Mouse (Mus musculus) forebrain, embryonic 12.5 days (tissue): ENCODE results near the gene Ptpn14. TPM values are rescaled to one million over a fixed set of nuclear protein-coding genes. Genes with fewer than 3 reads are reported as not detected.

Source experiments
- ATAC-seq: fragments of 200-750 bp; cut with Nextera tagmentation; 2 replicates; pipeline ENCODE4 v1.8.0; 2017; ENCODE audit warnings: moderate TSS enrichment; ENCODE audit not compliant: low FRiP score
- H3K27ac ChIP-seq: fragments of 300-500 bp; sonication (generic); 2 replicates; pipeline ENCODE4 v1.5.1; 2016; ENCODE audit warnings: mild to moderate bottlenecking
- H3K27me3 ChIP-seq: fragments of 300-500 bp; sonication (generic); 2 replicates; pipeline ENCODE4 v1.6.1; 2016; ENCODE audit warnings: mild to moderate bottlenecking
- H3K36me3 ChIP-seq: fragments of 300-500 bp; sonication (generic); replicated peaks from 2 replicates; pipeline ENCODE4 v1.6.1; 2016; ENCODE audit warnings: mild to moderate bottlenecking
- H3K4me1 ChIP-seq: fragments of 300-500 bp; sonication (generic); 2 replicates; pipeline ENCODE4 v1.6.1; 2016
- H3K4me2 ChIP-seq: fragments of 300-500 bp; sonication (generic); 2 replicates; pipeline ENCODE4 v1.6.1; 2016; ENCODE audit warnings: mild to moderate bottlenecking, moderate library complexity
- H3K4me3 ChIP-seq: fragments of 300-500 bp; sonication (generic); replicated peaks from 2 replicates; pipeline ENCODE4 v1.5.1; 2016; ENCODE audit warnings: mild to moderate bottlenecking
- H3K9ac ChIP-seq: fragments of 300-500 bp; sonication (generic); 2 replicates; pipeline ENCODE4 v1.6.1; 2016; ENCODE audit warnings: mild to moderate bottlenecking
- H3K9me3 ChIP-seq: fragments of 300-500 bp; sonication (generic); 2 replicates; pipeline ENCODE4 v1.6.1; 2016
- WGBS: fragments of 180-500 bp; shearing (Covaris S2); methylation state at CpG from one replicate; pipeline ENCODE4 v1.1.7; 2016; 5-methylcytosine and 5-hydroxymethylcytosine counted together
- polyA plus RNA-seq: library from polyadenylated mRNA; unstranded; fragments of >200 nt; fragmentation: Nextera tagmentation; extraction: Ambion mirVana; gene quantifications from 2 replicates; pipeline ENCODE4 v1.2.1, GENCODE M21; 2016

Gene Ptpn14
- polyA plus RNA-seq, 1 experiment from 2014 or later = 2.8 TPM

DNA sequence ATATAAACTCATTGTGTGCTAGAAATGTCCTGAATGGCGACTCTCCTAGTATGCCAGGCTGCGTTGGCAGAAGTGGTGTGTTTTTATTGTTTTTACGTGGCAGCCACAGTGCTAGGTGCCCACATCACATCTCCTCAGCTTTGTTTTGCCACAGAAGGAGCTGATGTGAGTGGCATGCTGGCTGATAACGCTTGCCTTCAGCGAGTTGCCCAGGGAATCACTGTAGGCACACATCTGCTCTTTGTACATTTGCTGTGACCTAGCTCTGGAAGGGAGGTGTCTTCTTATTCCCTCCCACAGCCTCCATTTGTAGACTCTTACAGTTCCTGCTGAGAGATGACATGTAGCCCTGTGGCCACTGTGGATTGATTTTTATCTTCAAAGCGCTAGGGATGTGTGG, 24.2 kb downstream of the Ptpn14 start:
- no peak overlapping the region for H3K27ac ChIP-seq
- no peak overlapping the region for H3K9ac ChIP-seq
- 85% methylated on average over 6 of the region's 6 CpGs for WGBS
- H3K27me3 ChIP-seq = no peaks in the 10 kb centered on the region
- no peaks in the 10 kb centered on the region for H3K9me3 ChIP-seq
- H3K4me3 ChIP-seq = no peak overlapping the region
- ATAC-seq = no peak
- H3K36me3 ChIP-seq = no peaks in the 10 kb centered on the region
- H3K4me2 ChIP-seq = no peak overlapping the region
- peaks cover 3% of the 10 kb centered on the region for H3K4me1 ChIP-seq

DNA sequence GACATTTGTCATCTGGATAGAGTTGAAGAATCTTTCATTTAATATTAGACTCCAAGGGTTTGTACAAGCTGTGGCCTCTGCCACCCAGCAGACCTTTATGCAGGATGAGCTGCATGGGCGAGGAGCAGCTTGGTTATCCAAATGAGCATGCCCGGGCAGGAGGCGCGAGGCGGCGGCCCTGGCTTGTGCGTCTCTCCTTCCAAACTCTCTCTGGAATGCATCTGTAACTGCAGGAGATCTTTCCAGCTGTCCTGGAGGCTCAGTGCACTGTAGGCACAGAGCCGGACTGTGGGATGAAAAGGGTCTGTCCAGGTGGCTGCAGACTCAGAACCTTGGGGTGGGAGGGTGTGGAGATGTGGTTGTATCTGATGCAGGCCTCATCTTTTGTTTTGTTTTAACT, 27.0 kb downstream of the Ptpn14 start:
- H3K27ac ChIP-seq = no peak overlapping the region
- H3K27me3 ChIP-seq = no peaks in the 10 kb centered on the region
- H3K9ac ChIP-seq = no peak overlapping the region
- H3K4me3 ChIP-seq = no peak overlapping the region
- no peaks in the 10 kb centered on the region for H3K36me3 ChIP-seq
- no peaks in the 10 kb centered on the region for H3K9me3 ChIP-seq
- ATAC-seq = no peak
- peaks cover 6% of the 10 kb centered on the region for H3K4me1 ChIP-seq
- H3K4me2 ChIP-seq = no peak overlapping the region
- 51% methylated on average over 8 of the region's 8 CpGs for WGBS

DNA sequence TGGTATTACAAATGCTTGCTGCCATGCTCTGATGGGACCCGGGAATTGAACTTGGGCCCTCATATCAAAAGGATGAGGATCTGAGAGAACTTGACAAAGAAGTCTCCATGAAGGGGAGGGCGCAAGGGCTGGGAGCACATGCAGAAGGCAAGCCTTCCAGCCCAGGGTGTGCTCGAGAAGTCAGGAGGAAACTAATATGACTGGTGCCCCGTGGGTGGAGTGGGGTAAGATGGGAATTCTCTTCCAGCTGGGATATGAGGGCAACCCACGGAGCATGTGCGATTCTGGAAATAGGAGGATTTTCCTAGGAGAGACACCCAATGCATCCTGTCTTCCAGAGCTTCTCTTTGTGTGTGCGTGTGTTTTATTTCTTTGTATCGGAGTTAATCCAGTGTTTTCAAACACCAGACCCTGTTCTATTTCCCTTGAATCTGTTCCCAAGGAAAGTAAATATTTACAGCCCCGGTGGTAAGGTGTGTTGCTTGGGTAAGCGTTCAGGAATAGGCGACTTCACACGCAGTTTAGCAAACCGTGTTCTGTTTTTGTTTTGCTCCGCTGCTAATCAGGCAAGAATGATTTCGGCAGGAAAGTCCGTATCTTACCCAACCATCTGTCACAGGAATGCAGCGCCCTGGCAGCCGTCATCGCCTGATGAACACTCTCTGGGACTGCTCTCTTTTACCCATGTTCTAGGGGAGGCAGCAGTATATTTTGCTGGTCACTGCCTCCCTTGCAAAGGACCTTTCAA, 28.4 kb downstream of the Ptpn14 start:
- Histone ChIP-seq H3K4me1 (peaks cover 6% of the 10 kb centered on the region), H3K27me3 (no peaks in the 10 kb centered on the region; the same call in 1 of the 2 replicates), H3K27ac (no peak overlapping the region), H3K9me3 (no peaks in the 10 kb centered on the region), H3K4me3 (no peak overlapping the region), H3K4me2 (no peak overlapping the region), H3K9ac (no peak overlapping the region), H3K36me3 (no peaks in the 10 kb centered on the region)
- peak; percentile 51; the same call in 1 of the 2 replicates for ATAC-seq
- 50% methylated on average over 19 of the region's 19 CpGs for WGBS

- ATAC-seq = no peak
- Histone ChIP-seq H3K9me3 (no peaks in the 10 kb centered on the region), H3K27me3 (no peaks in the 10 kb centered on the region; the same call in 1 of the 2 replicates), H3K4me3 (no peak overlapping the region), H3K36me3 (no peaks in the 10 kb centered on the region), H3K9ac (no peak overlapping the region), H3K27ac (no peak overlapping the region), H3K4me1 (peaks cover 6% of the 10 kb centered on the region), H3K4me2 (no peak overlapping the region)
- WGBS = 80% methylated on average over 7 of the region's 7 CpGs
Measured at GRCm38 (mm10) chr1:189757054-189757408, 29.0 kb downstream of the Ptpn14 start.

DNA sequence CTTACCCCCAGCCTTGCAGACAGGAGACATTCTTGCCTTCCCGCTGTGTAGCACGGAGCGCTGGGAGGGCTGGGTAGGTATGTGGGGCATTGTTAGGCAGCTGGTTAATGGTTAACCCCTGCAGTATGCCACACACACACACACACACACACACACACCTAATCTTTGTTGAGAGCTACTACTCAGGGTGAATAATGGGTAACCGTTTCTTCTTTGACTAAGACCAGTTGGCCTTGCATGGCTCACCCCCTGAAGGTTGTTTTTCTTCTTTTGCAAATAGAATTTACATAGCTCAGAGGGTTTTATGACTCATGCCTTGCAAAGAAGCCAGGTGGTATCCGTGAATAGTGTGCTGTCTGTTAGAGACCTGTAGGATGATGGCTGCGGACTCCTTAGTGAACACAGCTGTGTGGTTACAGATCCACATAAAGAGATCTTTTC, 33.5 kb downstream of the Ptpn14 start:
- no peak for ATAC-seq
- H3K4me2 ChIP-seq = no peak overlapping the region
- H3K27me3 ChIP-seq = no peaks in the 10 kb centered on the region; the same call in 1 of the 2 replicates
- no peaks in the 10 kb centered on the region for H3K9me3 ChIP-seq
- H3K9ac ChIP-seq = no peak overlapping the region
- peaks cover 6% of the 10 kb centered on the region for H3K4me1 ChIP-seq
- no peak overlapping the region for H3K4me3 ChIP-seq
- no peak overlapping the region for H3K27ac ChIP-seq
- 15% methylated on average over 6 of the region's 6 CpGs for WGBS
- H3K36me3 ChIP-seq = no peaks in the 10 kb centered on the region

DNA sequence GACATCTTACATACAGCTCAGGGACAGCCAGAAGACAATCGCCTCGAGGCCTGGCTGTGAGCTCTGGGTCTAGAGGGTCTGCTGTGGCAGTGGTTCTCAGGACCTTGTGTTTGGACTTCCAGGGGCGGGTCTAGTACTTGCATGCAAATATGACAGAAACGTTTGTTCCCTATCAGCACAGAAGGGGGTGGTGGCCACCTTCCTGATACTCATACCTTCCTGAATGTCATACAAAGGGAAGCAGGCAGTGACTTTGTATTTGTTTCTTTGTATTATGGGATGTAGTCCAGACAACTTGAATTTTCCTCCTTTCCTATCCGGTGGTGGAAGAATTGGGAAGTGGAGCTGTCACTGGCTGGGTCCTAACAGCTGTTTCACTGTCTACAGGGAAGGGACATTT, 36.2 kb downstream of the Ptpn14 start:
- H3K9ac ChIP-seq = no peak overlapping the region
- 68% methylated on average over 5 of the region's 5 CpGs for WGBS

DNA sequence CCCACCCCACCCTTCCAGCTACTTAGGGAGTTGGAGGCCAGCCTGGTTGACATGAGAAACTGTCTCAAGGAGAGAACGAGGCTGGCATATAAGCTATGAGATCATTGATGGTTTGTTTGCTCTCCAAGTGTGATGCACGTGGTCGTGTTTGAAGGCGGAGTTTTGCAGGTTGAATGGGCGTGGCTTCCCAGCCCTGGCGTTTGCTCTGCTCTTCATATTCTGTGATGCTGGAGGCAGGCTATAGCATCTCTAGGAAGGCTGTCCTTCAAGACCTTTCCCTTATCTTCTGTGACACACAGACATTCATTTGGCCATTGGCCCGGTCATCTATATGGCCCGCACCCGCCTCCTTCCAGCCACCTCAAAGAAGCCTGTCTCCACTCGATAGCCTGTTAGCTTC, 39.1 kb downstream of the Ptpn14 start:
- H3K4me2 ChIP-seq = no peak overlapping the region
- H3K27me3 ChIP-seq = no peaks in the 10 kb centered on the region
- no peaks in the 10 kb centered on the region for H3K36me3 ChIP-seq
- no peak for ATAC-seq
- no peaks in the 10 kb centered on the region for H3K9me3 ChIP-seq
- no peak overlapping the region for H3K4me3 ChIP-seq
- 62% methylated on average over 10 of the region's 10 CpGs for WGBS
- H3K4me1 ChIP-seq = 0 out of 2 replicates have a peak, but pooled peaks cover 5% of the 10 kb centered on the region
- H3K9ac ChIP-seq = no peak overlapping the region
- no peak overlapping the region for H3K27ac ChIP-seq

More for the DNA sequence above, 36.2 kb downstream of the Ptpn14 start:
- Histone ChIP-seq H3K9me3 (no peaks in the 10 kb centered on the region), H3K4me2 (no peak overlapping the region), H3K27me3 (no peaks in the 10 kb centered on the region; the same call in 1 of the 2 replicates), H3K4me3 (no peak overlapping the region), H3K27ac (no peak overlapping the region), H3K4me1 (0 out of 2 replicates have a peak, but pooled peaks cover 5% of the 10 kb centered on the region), H3K36me3 (no peaks in the 10 kb centered on the region)
- no peak for ATAC-seq

DNA sequence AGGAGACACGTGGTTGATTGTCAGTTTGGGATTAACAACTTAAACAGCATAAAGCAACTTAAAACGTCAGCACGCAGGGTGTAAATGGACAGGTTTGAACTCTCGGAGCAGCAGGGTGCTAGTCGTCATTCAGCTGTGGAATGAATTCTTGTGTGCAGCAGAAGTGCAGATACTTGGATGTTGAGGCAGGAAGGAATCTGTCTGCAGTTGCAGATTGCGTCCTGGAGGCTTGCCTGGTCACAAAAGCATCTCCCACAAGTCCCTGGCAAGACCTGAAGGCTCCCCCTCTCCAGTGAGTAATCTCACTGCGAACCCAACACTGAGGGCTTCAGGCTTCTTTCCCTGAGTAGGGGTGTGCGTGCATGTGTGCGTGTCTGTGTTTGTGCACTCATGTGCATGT, 39.8 kb downstream of the Ptpn14 start:
- no peak for ATAC-seq
- no peak overlapping the region for H3K4me3 ChIP-seq
- H3K4me1 ChIP-seq = 0 out of 2 replicates have a peak, but pooled peaks cover 5% of the 10 kb centered on the region
- H3K36me3 ChIP-seq = no peaks in the 10 kb centered on the region
- 51% methylated on average over 9 of the region's 9 CpGs for WGBS
- no peak overlapping the region for H3K4me2 ChIP-seq
- H3K9me3 ChIP-seq = no peaks in the 10 kb centered on the region
- no peaks in the 10 kb centered on the region for H3K27me3 ChIP-seq
- H3K9ac ChIP-seq = no peak overlapping the region
- no peak overlapping the region for H3K27ac ChIP-seq

DNA sequence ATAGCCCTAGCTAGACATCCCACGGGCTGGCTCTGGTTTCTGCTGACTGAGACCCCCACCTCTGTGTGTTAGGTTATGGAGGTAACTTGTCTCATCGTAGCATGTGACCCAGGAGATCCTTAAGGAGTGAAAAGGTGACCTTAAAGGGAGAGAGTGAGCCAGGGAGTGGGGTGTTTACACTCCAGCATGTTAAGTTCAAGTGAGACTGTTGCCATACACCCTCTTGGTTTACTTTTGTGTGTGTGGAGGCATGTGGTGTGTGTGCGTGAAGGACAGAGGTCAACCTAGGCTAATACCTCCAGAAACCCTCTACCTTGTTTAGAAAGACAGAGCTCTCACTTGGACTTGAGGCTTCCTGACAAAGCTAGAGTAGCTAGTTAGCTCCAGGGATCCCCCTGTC, 42.4 kb downstream of the Ptpn14 start:
- Histone ChIP-seq H3K4me3 (no peak overlapping the region), H3K27ac (no peak overlapping the region), H3K9ac (no peak overlapping the region), H3K4me1 (0 out of 2 replicates have a peak, but pooled peaks cover 5% of the 10 kb centered on the region), H3K27me3 (peaks cover 9% of the 10 kb centered on the region; the same call in 1 of the 2 replicates), H3K4me2 (no peak overlapping the region), H3K36me3 (no peaks in the 10 kb centered on the region), H3K9me3 (no peaks in the 10 kb centered on the region)
- ATAC-seq = no peak
- 93% methylated on average over 3 of the region's 3 CpGs for WGBS

DNA sequence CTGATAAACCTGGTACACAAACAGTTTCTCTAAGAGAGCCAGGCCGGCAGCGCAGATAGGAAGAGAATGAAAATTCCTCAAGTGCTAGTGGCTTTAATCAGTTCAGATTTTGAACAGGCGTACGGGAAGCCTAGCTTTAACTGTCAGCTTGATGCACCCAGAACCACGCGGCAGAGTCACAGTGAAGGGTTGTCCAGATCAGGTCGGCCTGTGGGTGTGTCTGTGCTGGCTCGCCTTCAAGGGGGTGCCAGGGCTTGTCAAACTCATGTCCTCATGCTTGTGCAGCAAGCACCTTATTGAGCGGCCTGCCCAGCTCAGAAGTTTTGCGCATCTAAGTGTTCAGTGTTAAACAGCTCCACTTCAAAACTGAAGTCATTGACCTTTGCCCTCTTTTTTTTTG, 44.6 kb downstream of the Ptpn14 start:
- Histone ChIP-seq H3K27me3 (peaks cover 9% of the 10 kb centered on the region; the same call in 1 of the 2 replicates), H3K4me3 (no peak overlapping the region), H3K9me3 (no peaks in the 10 kb centered on the region), H3K4me2 (no peak overlapping the region), H3K4me1 (0 out of 2 replicates have a peak, but pooled peaks cover 1% of the 10 kb centered on the region), H3K27ac (no peak overlapping the region), H3K36me3 (no peaks in the 10 kb centered on the region), H3K9ac (no peak overlapping the region)
- ATAC-seq = no peak
- 94% methylated on average over 10 of the region's 10 CpGs for WGBS

DNA sequence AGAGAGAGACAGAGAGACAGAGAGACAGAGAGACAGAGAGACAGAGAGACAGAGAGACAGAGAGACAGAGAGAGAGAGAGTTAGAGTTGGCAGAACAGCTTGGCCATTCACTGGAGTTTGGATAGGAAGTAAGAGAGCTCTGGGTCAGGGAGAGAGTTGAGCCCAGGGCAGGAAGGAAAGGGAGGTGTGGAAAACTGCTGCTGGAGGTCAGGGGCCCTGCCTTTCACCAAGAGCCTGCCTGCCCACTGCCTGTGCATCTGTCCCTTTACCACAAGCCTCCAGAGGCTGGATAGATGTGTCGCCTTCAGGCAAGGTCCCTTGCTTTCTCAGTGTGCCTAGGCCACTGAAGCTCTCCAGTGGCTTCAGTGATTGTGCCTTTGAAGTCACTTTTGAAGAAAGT, 46.7 kb downstream of the Ptpn14 start:
- Histone ChIP-seq H3K27ac (no peak overlapping the region), H3K36me3 (no peaks in the 10 kb centered on the region), H3K4me3 (no peak overlapping the region), H3K9ac (no peak overlapping the region), H3K4me2 (no peak overlapping the region), H3K27me3 (peaks cover 26% of the 10 kb centered on the region), H3K4me1 (no peaks in the 10 kb centered on the region), H3K9me3 (no peaks in the 10 kb centered on the region)
- WGBS = 86% methylated on average over 1 of the region's 1 CpGs
- ATAC-seq = no peak

DNA sequence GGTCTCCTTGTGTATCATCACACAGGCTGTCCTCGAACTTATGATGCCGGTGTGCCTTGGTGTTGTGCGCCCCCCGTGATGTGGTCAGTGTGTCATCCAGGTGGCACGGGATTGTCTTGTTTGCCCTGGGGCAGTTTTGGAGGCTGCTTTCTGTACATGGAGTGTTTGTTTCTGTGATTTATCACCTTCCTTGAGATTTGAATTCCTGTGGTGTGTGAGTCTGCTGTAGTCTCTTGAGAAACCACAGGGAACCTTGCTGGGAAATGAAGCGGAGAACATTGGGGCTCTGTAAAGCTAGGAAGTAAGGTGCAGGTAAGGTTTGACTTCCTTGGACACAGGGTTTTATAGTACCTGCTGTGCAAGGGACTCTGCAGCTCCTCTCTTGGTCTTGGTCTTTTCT, 49.1 kb downstream of the Ptpn14 start:
- Histone ChIP-seq H3K27me3 (peaks cover 49% of the 10 kb centered on the region), H3K27ac (no peak overlapping the region), H3K4me1 (no peaks in the 10 kb centered on the region), H3K4me2 (no peak overlapping the region), H3K36me3 (no peaks in the 10 kb centered on the region), H3K9me3 (no peaks in the 10 kb centered on the region), H3K9ac (no peak overlapping the region), H3K4me3 (no peak overlapping the region)
- 85% methylated on average over 6 of the region's 6 CpGs for WGBS
- ATAC-seq = no peak

- WGBS = 51% methylated on average over 5 of the region's 5 CpGs
- no peak overlapping the region for H3K4me3 ChIP-seq
Measured at GRCm38 (mm10) chr1:189778343-189778742, 50.3 kb downstream of the Ptpn14 start.

More at GRCm38 (mm10) chr1:189778343-189778742, 50.3 kb downstream of the Ptpn14 start:
- no peak overlapping the region for H3K9ac ChIP-seq
- no peak overlapping the region for H3K4me2 ChIP-seq
- no peaks in the 10 kb centered on the region for H3K4me1 ChIP-seq
- H3K9me3 ChIP-seq = no peaks in the 10 kb centered on the region
- no peaks in the 10 kb centered on the region for H3K36me3 ChIP-seq
- peaks cover 58% of the 10 kb centered on the region for H3K27me3 ChIP-seq
- no peak for ATAC-seq
- H3K27ac ChIP-seq = no peak overlapping the region
